Mouse (Mus musculus) erythroblast, adult 5-6 weeks (primary cell): ENCODE data around the gene Ttc7. TPM values are rescaled to one million over a fixed set of nuclear protein-coding genes. Genes with fewer than 3 reads are reported as not detected.

ENCODE experiments used
- ATAC-seq: replicated peaks from 2 replicates; pipeline ENCODE4 v1.8.0; 2016; ENCODE audit warnings: moderate number of reproducible peaks, mild to moderate bottlenecking, moderate TSS enrichment, inconsistent platforms; ENCODE audit not compliant: poor library complexity, low FRiP score, severe bottlenecking
- total RNA-seq, 2 experiments: library from RNA; stranded (forward) in 1 of 2; stranded (reverse) in 1 of 2; fragments of 150-400 nt in 1 of 2; fragments of 200-764, 138-1000 nt in 1 of 2; gene quantifications; 2 replicates each; pipeline versions ENCODE4 v1.2.3 to v1.2.4; 2015 to 2017; ENCODE audit warnings: low replicate concordance in 2 of 2

The Ttc7 gene
- total RNA-seq, 2 experiments from 2014 or later, result 17.9 to 35.7 TPM

GRCm38 (mm10) chr17:87331336-87332141 lies 48.9 kb downstream of the Ttc7 start:
- no peak for ATAC-seq

DNA sequence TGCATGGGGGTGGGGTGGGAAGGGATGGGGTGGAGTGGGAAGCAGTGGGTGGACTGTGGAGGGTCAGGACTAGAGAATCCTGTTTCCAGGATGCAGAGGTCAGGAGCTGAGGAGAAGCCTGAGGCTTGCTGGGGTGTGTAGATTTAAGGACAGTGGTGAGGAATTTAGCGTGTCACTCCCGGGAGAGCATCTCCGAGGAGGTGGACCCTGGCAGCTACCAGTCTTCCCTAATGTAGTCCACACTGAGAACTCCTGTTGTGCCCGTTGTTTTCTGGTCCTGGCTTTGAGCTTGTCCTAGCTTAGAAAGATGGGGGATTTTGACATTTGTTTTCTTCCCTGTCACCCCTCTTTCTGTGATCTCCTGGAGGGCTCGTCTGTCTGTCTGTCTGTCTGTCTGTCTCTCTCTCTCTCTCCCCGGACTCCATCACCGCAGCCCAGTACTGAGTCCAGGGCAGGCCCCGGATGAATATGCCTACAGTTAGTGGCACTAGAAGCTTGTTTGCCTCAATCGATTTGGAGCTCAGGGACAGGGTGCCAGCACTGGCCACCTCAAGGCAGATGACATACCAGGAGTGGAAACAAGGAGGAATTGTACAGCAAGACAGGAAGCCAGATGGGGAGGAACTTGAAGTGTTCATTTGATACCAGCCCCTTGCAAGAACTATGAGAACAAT lies 49.6 kb downstream of the Ttc7 start:
- ATAC-seq, result no peak

DNA sequence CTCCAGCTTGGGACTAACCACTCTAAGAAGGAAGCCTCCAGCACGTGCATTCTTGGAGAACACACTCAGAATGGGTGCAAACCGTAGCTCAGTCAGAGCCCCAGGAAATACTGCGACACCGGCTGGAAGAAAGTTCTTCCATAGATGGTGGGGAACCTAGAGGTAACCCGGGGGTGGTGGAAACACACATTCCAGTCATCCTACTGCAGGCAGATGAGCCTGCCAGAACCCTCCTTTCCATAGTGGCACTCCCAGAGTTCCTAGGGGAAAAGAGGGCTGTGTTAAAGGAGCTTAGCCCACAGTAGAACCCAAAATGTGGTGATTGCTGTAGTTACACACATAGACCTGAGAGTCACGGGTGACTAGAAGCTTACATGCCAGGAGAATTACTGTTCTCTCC lies 50.2 kb downstream of the Ttc7 start:
- ATAC-seq, result no peak

DNA sequence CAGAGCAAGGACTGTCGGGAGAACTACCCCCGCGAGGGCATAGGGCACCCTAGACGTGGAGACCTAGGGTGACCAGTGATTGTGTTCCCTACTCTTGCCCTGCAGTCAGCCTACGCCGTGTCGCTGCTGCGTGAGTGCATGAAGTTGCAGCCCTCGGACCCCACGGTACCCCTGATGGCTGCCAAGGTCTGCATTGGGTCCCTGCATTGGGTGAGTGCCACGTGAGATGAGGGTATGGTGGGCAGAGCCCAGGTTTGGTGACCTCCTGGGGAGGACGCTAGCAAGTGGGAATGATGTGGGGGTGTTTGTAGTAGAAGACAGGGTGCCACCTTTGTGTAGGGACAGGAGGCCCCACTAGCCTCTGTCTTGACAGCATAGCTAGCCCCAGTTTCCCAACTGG lies 51.5 kb downstream of the Ttc7 start:
- ATAC-seq, result no peak

GRCm38 (mm10) chr17:87335152-87335551 lies 52.5 kb downstream of the Ttc7 start:
- ATAC-seq, result no peak

DNA sequence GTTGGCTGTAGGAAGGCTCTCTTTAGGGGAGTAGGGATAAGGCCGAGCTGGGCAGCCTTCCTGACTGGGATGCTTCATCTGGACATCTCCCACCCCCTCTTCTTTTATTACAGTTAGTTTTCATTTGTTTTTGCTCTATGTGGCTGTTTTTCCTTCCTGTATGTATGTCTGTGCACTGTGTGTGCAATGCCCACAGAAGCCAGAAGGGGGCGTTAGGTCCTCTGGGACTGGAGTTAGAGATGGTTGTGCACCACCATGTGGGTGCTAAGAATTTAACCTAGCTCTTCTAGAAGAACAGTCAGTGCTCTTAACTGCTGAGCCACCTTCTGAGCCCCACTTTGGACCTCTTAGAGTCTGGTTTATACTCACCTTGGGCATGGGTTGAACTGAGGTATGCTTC lies 53.0 kb downstream of the Ttc7 start:
- ATAC-seq, result no peak

GRCm38 (mm10) chr17:87336910-87337309 lies 54.2 kb downstream of the Ttc7 start:
- ATAC-seq, result no peak

DNA sequence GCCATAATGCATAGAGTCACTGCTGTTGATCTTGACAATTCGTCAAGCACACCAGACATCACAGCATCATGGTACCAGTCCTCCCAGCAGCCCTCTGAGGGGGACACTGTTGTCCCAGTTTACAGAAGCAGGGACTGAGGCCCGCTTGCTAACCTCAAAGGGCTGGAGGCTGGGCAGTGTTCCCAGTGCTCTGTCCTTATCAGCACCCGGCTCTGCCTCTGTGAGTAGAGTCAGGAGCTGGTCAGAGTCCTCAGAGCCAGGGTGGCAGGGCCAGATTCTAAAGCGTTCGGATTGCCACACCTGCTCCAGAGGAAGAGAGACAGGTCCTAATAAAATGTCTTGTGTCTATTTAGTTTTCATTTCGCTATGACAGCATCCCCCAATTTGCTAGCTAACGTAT lies 55.0 kb downstream of the Ttc7 start:
- ATAC-seq, result no peak

- no peak for ATAC-seq
These were observed 56.4 kb downstream of the Ttc7 start for GRCm38 (mm10) chr17:87339122-87339521.

GRCm38 (mm10) chr17:87343060-87343703 lies 60.5 kb downstream of the Ttc7 start:
- ATAC-seq, result no peak

- ATAC-seq, result no peak
These were observed 62.0 kb downstream of the Ttc7 start for GRCm38 (mm10) chr17:87344441-87345251.

DNA sequence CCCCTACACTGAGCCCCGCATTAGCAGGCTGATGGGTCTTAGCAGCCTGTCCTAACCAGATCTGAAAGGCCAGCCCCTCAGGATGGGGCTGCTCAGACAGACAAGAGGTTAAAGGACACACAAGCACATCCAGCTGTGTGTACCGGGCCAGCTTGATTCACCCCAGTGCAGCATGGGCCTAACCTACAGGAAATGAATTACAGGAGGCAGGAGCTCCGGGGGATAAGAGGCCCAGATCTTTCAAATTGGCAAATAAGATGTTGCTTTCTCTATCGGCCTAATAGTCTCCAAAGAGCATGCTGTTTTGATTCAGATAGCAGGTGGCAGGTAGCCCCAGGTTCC lies 62.5 kb downstream of the Ttc7 start:
- ATAC-seq, result no peak

DNA sequence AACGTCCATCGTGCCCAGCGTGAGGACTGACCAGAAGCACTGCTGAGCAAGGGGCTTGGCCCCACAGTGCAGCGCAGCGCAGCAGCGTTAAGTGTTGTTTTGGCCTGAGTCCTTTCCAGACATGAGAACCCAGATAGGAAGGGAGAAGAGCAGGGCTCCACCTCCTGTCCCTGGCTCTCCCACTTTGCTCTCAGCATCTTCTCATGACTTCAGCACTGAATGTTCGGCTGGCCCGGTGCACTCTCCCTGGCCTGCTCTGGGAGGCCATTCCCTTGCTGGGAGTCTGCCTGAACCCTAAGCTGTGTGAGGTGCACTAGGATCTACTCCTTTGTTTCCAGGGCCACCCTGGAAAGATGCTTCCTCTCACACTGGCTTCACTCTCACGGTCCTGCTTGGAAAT lies 65.7 kb downstream of the Ttc7 start:
- ATAC-seq, result no peak

DNA sequence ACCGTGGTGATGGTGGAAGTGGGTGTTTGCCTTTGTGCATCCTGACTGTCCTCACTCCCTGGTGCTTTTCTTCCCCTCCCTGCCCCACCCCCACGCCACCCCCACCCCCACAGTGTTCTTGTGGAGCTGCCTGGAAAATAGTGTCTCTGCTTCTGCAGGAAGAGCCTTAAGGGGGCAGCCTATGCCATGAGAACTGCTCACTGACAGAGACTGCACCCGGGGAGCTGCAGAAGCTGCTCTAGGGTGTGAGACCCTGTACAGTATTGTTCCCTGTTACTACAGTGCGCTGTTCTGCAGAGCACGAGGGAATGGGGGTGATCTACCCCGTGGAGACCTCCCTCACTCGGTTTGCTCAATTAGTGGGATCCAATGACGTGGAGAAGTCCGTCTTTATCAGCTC lies 66.4 kb downstream of the Ttc7 start:
- ATAC-seq, result no peak

DNA sequence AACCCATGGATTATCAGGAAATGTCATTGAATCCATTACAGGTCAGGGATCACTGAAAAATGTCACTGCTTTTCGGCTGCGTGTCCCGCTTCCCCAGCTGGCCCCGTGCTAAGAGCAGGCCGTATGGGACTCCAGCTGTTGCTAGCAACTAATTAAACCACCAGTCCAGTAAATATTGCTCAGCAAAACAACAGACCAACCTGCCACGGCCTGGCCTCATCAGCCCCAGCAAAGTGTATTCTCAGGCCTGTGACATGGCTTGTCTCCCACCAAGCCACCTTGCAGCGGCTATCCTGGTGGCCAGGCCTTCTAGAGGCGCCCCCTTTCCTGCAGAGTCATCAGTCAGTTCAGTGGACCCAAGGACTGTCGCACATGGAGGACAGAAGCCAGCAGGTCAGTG lies 66.9 kb downstream of the Ttc7 start:
- ATAC-seq, result no peak

DNA sequence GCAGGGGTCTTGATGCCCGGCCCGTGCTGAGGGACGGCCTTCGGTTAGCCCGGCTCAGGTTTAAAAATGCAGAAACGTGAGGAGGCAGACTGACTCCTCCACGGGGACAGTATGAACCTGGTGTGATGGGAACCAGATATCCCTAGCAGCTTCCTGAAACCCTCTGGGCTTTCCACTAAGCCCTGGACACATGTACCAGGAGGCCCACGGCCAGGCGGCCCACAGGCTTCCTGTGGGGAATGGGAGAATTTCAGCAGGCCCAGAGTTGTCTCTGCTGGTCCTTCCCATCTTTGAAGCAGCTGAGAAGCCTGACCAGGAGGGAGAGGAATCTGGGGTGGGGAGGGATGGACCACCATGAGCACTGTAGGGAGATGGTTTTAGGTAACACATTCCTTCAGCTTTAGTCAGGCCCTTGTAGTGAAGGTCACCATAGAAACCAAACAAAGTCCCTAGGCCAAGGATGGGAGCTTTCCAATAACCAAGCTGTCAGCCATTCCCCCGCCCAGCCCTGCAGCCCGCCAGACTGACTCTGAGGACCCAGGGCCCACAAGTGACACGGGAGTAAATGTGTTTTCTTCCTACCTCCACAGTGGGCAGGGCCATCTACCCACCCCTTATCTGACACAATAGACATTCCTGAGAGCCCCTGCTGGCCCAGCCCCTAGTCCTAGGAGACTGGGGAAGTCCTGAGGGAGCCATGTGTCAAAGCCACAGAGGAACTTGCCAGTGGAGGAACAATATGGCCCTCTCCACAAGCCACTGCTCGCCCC lies 68.0 kb downstream of the Ttc7 start:
- no peak for ATAC-seq

- ATAC-seq, result no peak
These were observed 68.8 kb downstream of the Ttc7 start for GRCm38 (mm10) chr17:87351241-87352105.

DNA sequence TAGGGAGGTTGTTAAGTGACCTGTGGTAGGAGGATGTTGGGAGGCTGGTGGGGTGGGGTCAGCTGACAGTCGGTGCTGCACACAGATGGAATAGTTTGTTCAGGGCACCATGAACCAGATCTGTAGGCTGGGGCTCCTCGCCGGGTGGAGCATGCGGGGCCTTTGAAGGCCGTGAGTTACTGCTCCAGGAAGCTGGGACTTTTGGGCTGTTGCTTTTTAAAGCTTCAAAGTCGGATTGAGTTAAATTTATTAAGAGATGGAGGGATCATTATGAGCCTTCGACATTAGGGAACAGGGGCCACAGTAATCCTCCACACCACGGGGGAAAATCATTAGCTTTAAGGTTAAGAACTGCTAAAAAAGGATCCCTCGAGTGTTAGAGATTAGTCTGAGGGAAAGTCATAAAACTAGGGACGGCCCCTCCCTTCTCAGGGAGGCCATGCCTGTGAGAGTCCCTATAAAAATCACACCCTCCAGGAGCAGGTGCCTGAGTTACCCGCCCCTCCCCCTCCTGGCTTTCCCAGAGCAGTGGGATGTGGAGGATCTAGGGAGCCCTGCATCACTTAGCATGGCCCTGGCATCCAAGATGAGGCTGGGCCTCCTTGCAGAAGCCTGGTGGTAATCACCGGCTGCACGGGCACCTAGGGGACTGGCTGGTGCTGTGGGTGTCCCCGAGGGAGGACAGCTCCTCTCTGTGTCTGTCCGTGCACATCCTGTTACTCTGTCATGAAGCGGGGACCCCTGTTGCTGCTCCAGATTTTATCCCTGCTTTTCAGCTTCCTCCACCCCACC lies 69.6 kb downstream of the Ttc7 start:
- ATAC-seq, result no peak
